In genomic region chr5:123138953-123139721, GRCm38 (mm10) we compare ENCODE assay signal across 8 mouse cellular contexts. TPM values are rescaled to one million over a fixed set of nuclear protein-coding genes. Genes with fewer than 3 reads are reported as not detected.
DNase-seq lines count a peak whose midpoint lies in the region; ATAC-seq lines count a peak whose summit lies in the region.

No protein-coding gene starts in this region.

- 0 out of 2 replicates have a peak, but pooled peaks cover 7% of the 10 kb centered on the region for H3K36me3 ChIP-seq in embryonic facial prominence, embryonic 15.5 days
- peaks cover 6% of the 10 kb centered on the region; the same call in 1 of the 2 replicates for H3K36me3 ChIP-seq in heart, embryonic 10.5 days
- 0 out of 2 replicates have a peak, but pooled peaks cover 4% of the 10 kb centered on the region for H3K36me3 ChIP-seq in limb, embryonic 15.5 days
- H3K36me3 ChIP-seq in midbrain, embryonic 16.5 days (ENCODE audit: control insufficient read depth, insufficient read depth, low read length), result no peaks in the 10 kb centered on the region

- under 1% methylated on average over 39 of the region's 39 CpGs for WGBS in embryonic facial prominence, embryonic 15.5 days
- WGBS in heart, embryonic 10.5 days, result under 1% methylated on average over 39 of the region's 39 CpGs
- 1% methylated on average over 39 of the region's 39 CpGs for WGBS in limb, embryonic 15.5 days
- WGBS in midbrain, embryonic 16.5 days, result under 1% methylated on average over 39 of the region's 39 CpGs

- no peak for ATAC-seq in embryonic facial prominence, embryonic 15.5 days (ENCODE audit: insufficient number of reproducible peaks, low FRiP score, low TSS enrichment, low read depth)
- no peak for ATAC-seq in limb, embryonic 15.5 days (ENCODE audit: insufficient number of reproducible peaks, low FRiP score, low TSS enrichment, low read depth)
- ATAC-seq in midbrain, embryonic 16.5 days, result no peak

- no peaks in the 10 kb centered on the region for H3K9me3 ChIP-seq in embryonic facial prominence, embryonic 15.5 days (replicated peaks)
- H3K9me3 ChIP-seq in heart, embryonic 10.5 days, result no peaks in the 10 kb centered on the region
- no peaks in the 10 kb centered on the region for H3K9me3 ChIP-seq in limb, embryonic 15.5 days
- no peaks in the 10 kb centered on the region for H3K9me3 ChIP-seq in midbrain, embryonic 16.5 days (replicated peaks; ENCODE audit: control insufficient read depth, low read length, poor library complexity, severe bottlenecking)

- H3K27me3 ChIP-seq in embryonic facial prominence, embryonic 15.5 days, result no peaks in the 10 kb centered on the region
- H3K27me3 ChIP-seq in heart, embryonic 10.5 days (ENCODE audit: insufficient read depth, poor library complexity, severe bottlenecking), result no peaks in the 10 kb centered on the region
- no peaks in the 10 kb centered on the region for H3K27me3 ChIP-seq in limb, embryonic 15.5 days
- no peaks in the 10 kb centered on the region for H3K27me3 ChIP-seq in midbrain, embryonic 16.5 days (ENCODE audit: control insufficient read depth, insufficient read depth, low read depth, low read length)

- DNase-seq in B cell, adult 2 months, result peak; percentile 73 to 75
- peak; percentile 58 to 73 for DNase-seq in adrenal gland, postnatal 4 days (ENCODE audit: low spot score in 2 of 2)
- DNase-seq in heart, embryonic 10.5 days (ENCODE audit: low spot score), result peak; percentile 90
- peak; percentile 91 for DNase-seq in kidney, adult 9 months
- peak; percentile 72 to 79 for DNase-seq in spleen, postnatal 14 days (ENCODE audit: low spot score in 2 of 2)

- H3K4me1 ChIP-seq in embryonic facial prominence, embryonic 15.5 days, result peaks cover 48% of the 10 kb centered on the region
- peaks cover 64% of the 10 kb centered on the region for H3K4me1 ChIP-seq in heart, embryonic 10.5 days
- H3K4me1 ChIP-seq in limb, embryonic 15.5 days, result peaks cover 53% of the 10 kb centered on the region
- peaks cover 40% of the 10 kb centered on the region for H3K4me1 ChIP-seq in midbrain, embryonic 16.5 days (ENCODE audit: control insufficient read depth, insufficient read depth, low read length)

- H3K9ac ChIP-seq in embryonic facial prominence, embryonic 15.5 days, result peak overlapping the region; percentile 92
- H3K9ac ChIP-seq in limb, embryonic 15.5 days, result peak overlapping the region; percentile 89
- peak overlapping the region; percentile 100 for H3K9ac ChIP-seq in midbrain, embryonic 16.5 days (ENCODE audit: low read depth, low read length)

- peak overlapping the region; percentile 97 for H3K4me2 ChIP-seq in embryonic facial prominence, embryonic 15.5 days (replicated peaks)
- peak overlapping the region; percentile 89 for H3K4me2 ChIP-seq in limb, embryonic 15.5 days
- H3K4me2 ChIP-seq in midbrain, embryonic 16.5 days (ENCODE audit: low read length), result peak overlapping the region; percentile 87

- H3K27ac ChIP-seq in embryonic facial prominence, embryonic 15.5 days (replicated peaks), result peak overlapping the region; percentile 100
- peak overlapping the region; percentile 100 for H3K27ac ChIP-seq in heart, embryonic 10.5 days
- H3K27ac ChIP-seq in limb, embryonic 15.5 days, result peak overlapping the region; percentile 100
- H3K27ac ChIP-seq in midbrain, embryonic 16.5 days (ENCODE audit: low read length), result peak overlapping the region; percentile 100

- peak overlapping the region; percentile 85 for H3K4me3 ChIP-seq in embryonic facial prominence, embryonic 15.5 days (replicated peaks)
- peak overlapping the region; percentile 92 for H3K4me3 ChIP-seq in heart, embryonic 10.5 days
- peak overlapping the region; percentile 88 for H3K4me3 ChIP-seq in limb, embryonic 15.5 days
- peak overlapping the region; percentile 94 for H3K4me3 ChIP-seq in midbrain, embryonic 16.5 days (ENCODE audit: low read depth, low read length)

RNA-seq across cellular contexts. Expression of gene Setd1b, which starts 2.9 kb away (rescaled TPM):
- 10 to 100 TPM; 36.8 to 37.2 TPM for total RNA-seq in adrenal gland, postnatal 4 days (2021)
- 11.4 TPM in 2 replicates for polyA plus RNA-seq in embryonic facial prominence, embryonic 15.5 days (2015; fragmentation: Nextera tagmentation; extraction: Ambion mirVana)
- polyA plus RNA-seq in heart, embryonic 10.5 days (2016; fragmentation: Nextera tagmentation; extraction: Ambion mirVana), result 5.4 and 9.8 TPM in 2 replicates
- polyA plus RNA-seq in limb, embryonic 15.5 days (2015; fragmentation: Nextera tagmentation; extraction: Ambion mirVana), result 8.9 and 10.4 TPM in 2 replicates
- 10.0 and 11.8 TPM in 2 replicates for polyA plus RNA-seq in midbrain, embryonic 16.5 days (2015; fragmentation: Nextera tagmentation; extraction: Ambion mirVana)

RNA-seq across cellular contexts. Expression of gene Rhof, which starts 6.6 kb away (rescaled TPM):
- total RNA-seq in adrenal gland, postnatal 4 days (2021), result 1 to 10 TPM; 1.8 TPM
- polyA plus RNA-seq in embryonic facial prominence, embryonic 15.5 days (2015; fragmentation: Nextera tagmentation; extraction: Ambion mirVana), result 5.4 and 6.4 TPM in 2 replicates
- polyA plus RNA-seq in heart, embryonic 10.5 days (2016; fragmentation: Nextera tagmentation; extraction: Ambion mirVana), result 1.5 and 1.7 TPM in 2 replicates
- 4.9 and 5.7 TPM in 2 replicates for polyA plus RNA-seq in limb, embryonic 15.5 days (2015; fragmentation: Nextera tagmentation; extraction: Ambion mirVana)
- polyA plus RNA-seq in midbrain, embryonic 16.5 days (2015; fragmentation: Nextera tagmentation; extraction: Ambion mirVana), result 13.9 and 21.4 TPM in 2 replicates

RNA-seq across cellular contexts. Expression of gene Psmd9, which starts 30.1 kb away (rescaled TPM):
- 10 to 100 TPM; 36.0 to 36.5 TPM for total RNA-seq in adrenal gland, postnatal 4 days (2021)
- 92.3 and 95.4 TPM in 2 replicates for polyA plus RNA-seq in embryonic facial prominence, embryonic 15.5 days (2015; fragmentation: Nextera tagmentation; extraction: Ambion mirVana)
- 73.2 and 85.3 TPM in 2 replicates for polyA plus RNA-seq in heart, embryonic 10.5 days (2016; fragmentation: Nextera tagmentation; extraction: Ambion mirVana)
- polyA plus RNA-seq in limb, embryonic 15.5 days (2015; fragmentation: Nextera tagmentation; extraction: Ambion mirVana), result 88.2 and 93.3 TPM in 2 replicates
- 73.6 and 77.6 TPM in 2 replicates for polyA plus RNA-seq in midbrain, embryonic 16.5 days (2015; fragmentation: Nextera tagmentation; extraction: Ambion mirVana)

RNA-seq across cellular contexts. Expression of gene Hpd, which starts 43.4 kb away (rescaled TPM):
- 10 to 100 TPM in 1 of 2 experiments, 1 to 10 TPM in 1; 2.2 to 48.2 TPM for total RNA-seq in adrenal gland, postnatal 4 days (2021)
- not detected in 2 replicates for polyA plus RNA-seq in embryonic facial prominence, embryonic 15.5 days (2015; fragmentation: Nextera tagmentation; extraction: Ambion mirVana)
- 0.35 TPM in 1 of 2 replicates, not detected in the other for polyA plus RNA-seq in heart, embryonic 10.5 days (2016; fragmentation: Nextera tagmentation; extraction: Ambion mirVana)
- not detected in 2 replicates for polyA plus RNA-seq in limb, embryonic 15.5 days (2015; fragmentation: Nextera tagmentation; extraction: Ambion mirVana)
- not detected in 2 replicates for polyA plus RNA-seq in midbrain, embryonic 16.5 days (2015; fragmentation: Nextera tagmentation; extraction: Ambion mirVana)
